ENCODE assay signal across 22 mouse cellular contexts in genomic region chr1:98062074-98062473, GRCm38 (mm10). TPM values are rescaled to one million over a fixed set of nuclear protein-coding genes. Genes with fewer than 3 reads are reported as not detected.
DNase-seq lines count a peak whose midpoint lies in the region; ATAC-seq and TF ChIP-seq lines count a peak whose summit lies in the region.
"Had no signal": no experiment of that assay in that cellular context is flagged by ENCODE, and none has a peak within 500 bp of the region (broad histone marks: within the 10 kb centered on the region; RNA-seq: fewer than 3 reads in every experiment).

No protein-coding gene starts in this region.

- no peaks in the 10 kb centered on the region for H3K9me3 ChIP-seq in heart, embryonic 12.5 days (replicated peaks)
- no peaks in the 10 kb centered on the region for H3K9me3 ChIP-seq in lung, embryonic 15.5 days
- H3K9me3 ChIP-seq in hindbrain, embryonic 11.5 days (ENCODE audit: control insufficient read depth, low read length): no peaks in the 10 kb centered on the region
- H3K9me3 ChIP-seq: embryonic facial prominence, embryonic 13.5 days; forebrain, embryonic 12.5 days; hindbrain, embryonic 13.5 days had no signal

- 41% methylated on average over 2 of the region's 2 CpGs for WGBS in heart, embryonic 12.5 days
- 5% methylated on average over 2 of the region's 2 CpGs for WGBS in lung, embryonic 15.5 days
- 67% methylated on average over 2 of the region's 2 CpGs for WGBS in hindbrain, embryonic 11.5 days

- H3K4me3 ChIP-seq in heart, embryonic 12.5 days: no peak overlapping the region
- no peak overlapping the region for H3K4me3 ChIP-seq in lung, embryonic 15.5 days
- H3K4me3 ChIP-seq in bone marrow macrophage, adult 2 months (ENCODE audit: insufficient read depth, low read length): no peak overlapping the region
- H3K4me3 ChIP-seq in hindbrain, embryonic 11.5 days (ENCODE audit: low read depth, low read length): no peak overlapping the region
- H3K4me3 ChIP-seq: embryonic facial prominence, embryonic 13.5 days; forebrain, embryonic 12.5 days; hindbrain, embryonic 13.5 days had no signal

- H3K27ac ChIP-seq in heart, embryonic 12.5 days (ENCODE audit: poor library complexity, severe bottlenecking): no peak overlapping the region
- no peak overlapping the region for H3K27ac ChIP-seq in lung, embryonic 15.5 days
- peak overlapping the region; percentile 43 for H3K27ac ChIP-seq in bone marrow macrophage, adult 2 months (ENCODE audit: insufficient read depth, low read depth, low read length)
- H3K27ac ChIP-seq in hindbrain, embryonic 11.5 days (ENCODE audit: low read depth, low read length): no peak overlapping the region
- H3K27ac ChIP-seq: embryonic facial prominence, embryonic 13.5 days; forebrain, embryonic 12.5 days; hindbrain, embryonic 13.5 days; hindbrain, postnatal 0 days had no signal

- no peaks in the 10 kb centered on the region for H3K36me3 ChIP-seq in heart, embryonic 12.5 days
- H3K36me3 ChIP-seq in lung, embryonic 15.5 days: no peaks in the 10 kb centered on the region
- H3K36me3 ChIP-seq in hindbrain, embryonic 11.5 days (ENCODE audit: control insufficient read depth, insufficient read depth, low read length): no peaks in the 10 kb centered on the region
- H3K36me3 ChIP-seq: embryonic facial prominence, embryonic 13.5 days; forebrain, embryonic 12.5 days; hindbrain, embryonic 13.5 days had no signal

- H3K4me1 ChIP-seq in heart, embryonic 12.5 days (replicated peaks): 0 out of 2 replicates have a peak, but pooled peaks cover 2% of the 10 kb centered on the region
- H3K4me1 ChIP-seq in lung, embryonic 15.5 days: peaks cover 20% of the 10 kb centered on the region
- H3K4me1 ChIP-seq in bone marrow macrophage, adult 2 months (ENCODE audit: control insufficient read depth, insufficient read depth, low read length): peaks cover 26% of the 10 kb centered on the region
- H3K4me1 ChIP-seq in hindbrain, embryonic 11.5 days (replicated peaks; ENCODE audit: control insufficient read depth, insufficient read depth, low read length): no peaks in the 10 kb centered on the region
- H3K4me1 ChIP-seq: embryonic facial prominence, embryonic 13.5 days had no signal

- no peak for TF ChIP-seq POLR2A in bone marrow macrophage, adult 2 months (IDR thresholded peaks at IDR 0.05; ENCODE audit: borderline replicate concordance, low read depth, low read length)

- H3K9ac ChIP-seq in heart, embryonic 12.5 days: no peak overlapping the region
- H3K9ac ChIP-seq in lung, embryonic 15.5 days: no peak overlapping the region
- no peak overlapping the region for H3K9ac ChIP-seq in hindbrain, embryonic 11.5 days (ENCODE audit: low read depth, low read length)
- H3K9ac ChIP-seq: embryonic facial prominence, embryonic 13.5 days; forebrain, embryonic 12.5 days; hindbrain, embryonic 13.5 days had no signal

- DNase-seq in heart, adult 11 months: peak; percentile 29
- DNase-seq in lung, postnatal 10 days: no peak
- DNase-seq in layer of hippocampus, postnatal 36 days: no peak
- no peak for DNase-seq in hindbrain, embryonic 11.5 days (ENCODE audit: low spot score)
- DNase-seq: adrenal gland, postnatal 25 days; cerebellum, adult 2 months; cerebellum, postnatal 14 days; gastrocnemius, postnatal 14 days; heart, postnatal 10 days; heart, postnatal 4 days had no signal

- ATAC-seq in heart, embryonic 12.5 days (ENCODE audit: insufficient number of reproducible peaks, low FRiP score): no peak
- peak; percentile 76; the same call in 1 of the 2 replicates for ATAC-seq in lung, embryonic 15.5 days (ENCODE audit: borderline replicate concordance, extremely low read depth, low FRiP score, low TSS enrichment)
- peak; percentile 51 for ATAC-seq in megakaryocyte progenitor cell, adult 5-6 weeks (replicated peaks; ENCODE audit: poor library complexity)
- ATAC-seq in hindbrain, embryonic 11.5 days (ENCODE audit: low FRiP score): no peak
- ATAC-seq: activated CD4-positive, CD25-positive, alpha-beta regulatory T cell, adult 4 months; forebrain, embryonic 16.5 days; hindbrain, postnatal 0 days; Patski had no signal

- H3K27me3 ChIP-seq in heart, embryonic 12.5 days (replicated peaks): no peaks in the 10 kb centered on the region
- H3K27me3 ChIP-seq in lung, embryonic 15.5 days: no peaks in the 10 kb centered on the region
- H3K27me3 ChIP-seq in hindbrain, embryonic 11.5 days (ENCODE audit: control insufficient read depth, insufficient read depth, low read length): no peaks in the 10 kb centered on the region
- H3K27me3 ChIP-seq: embryonic facial prominence, embryonic 13.5 days; forebrain, embryonic 12.5 days; hindbrain, embryonic 13.5 days; Patski had no signal

- no peak for TF ChIP-seq CTCF in bone marrow macrophage, adult 2 months (IDR thresholded peaks at IDR 0.05; ENCODE audit: low read depth, low read length)

- H3K4me2 ChIP-seq in heart, embryonic 12.5 days: no peak overlapping the region
- H3K4me2 ChIP-seq in lung, embryonic 15.5 days: no peak overlapping the region
- no peak overlapping the region for H3K4me2 ChIP-seq in hindbrain, embryonic 11.5 days (replicated peaks; ENCODE audit: low read depth, low read length)
- H3K4me2 ChIP-seq: embryonic facial prominence, embryonic 13.5 days; forebrain, embryonic 12.5 days; hindbrain, embryonic 13.5 days had no signal

RNA-seq across cellular contexts. Expression of gene Pam, which starts 33.4 kb away (rescaled TPM):
- 376 and 393 TPM in 2 replicates for polyA plus RNA-seq in heart, embryonic 12.5 days (2016; fragmentation: Nextera tagmentation; extraction: Ambion mirVana)
- polyA plus RNA-seq in lung, embryonic 15.5 days (2015; fragmentation: Nextera tagmentation; extraction: Ambion mirVana): 51.7 and 52.7 TPM in 2 replicates
- polyA plus RNA-seq in bone marrow macrophage, adult 2 months (2012; ENCODE audit: insufficient read depth, insufficient read length, missing spikeins): 33.0 and 37.0 TPM in 2 replicates
- total RNA-seq in megakaryocyte progenitor cell, adult 5-6 weeks (2015): 14.9 and 18.8 TPM in 2 replicates
- 48.5 and 58.3 TPM in 2 replicates for total RNA-seq in megakaryocyte progenitor cell, adult 5-6 weeks (2017)
- total RNA-seq in layer of hippocampus, postnatal 36 days (2021): 100 to 1,000 TPM; 187 to 188 TPM
- 17.3 and 23.8 TPM in 2 replicates for polyA plus RNA-seq in hindbrain, embryonic 11.5 days (2014; fragmentation: Nextera tagmentation; extraction: Ambion mirVana)
- total RNA-seq: MEL had no signal

Comparison
In these comparisons a context has a peak if more than half of its experiments do, and no peak if none do; other contexts are left out.
1. ATAC-seq: peak in lung, embryonic 15.5 days (single experiment) and megakaryocyte progenitor cell, adult 5-6 weeks (single experiment); none in heart, embryonic 12.5 days (single experiment) and hindbrain, embryonic 11.5 days (single experiment).